Mouse (Mus musculus) MEL (cell line): ENCODE data around the gene Olfr108. TPM values are rescaled to one million over a fixed set of nuclear protein-coding genes. Genes with fewer than 3 reads are reported as not detected.

ENCODE experiments used
- DNase-seq: peaks from one replicate; pipeline ENCODE4 v3.0.0; 2011; ENCODE audit warnings: low read depth, low spot score
- H3K27ac ChIP-seq: 2 replicates; pipeline ENCODE4 v1.5.1; 2012; ENCODE audit warnings: low read depth, mild to moderate bottlenecking, control low read depth, low read length, moderate library complexity; ENCODE audit not compliant: control insufficient read depth
- H3K27me3 ChIP-seq, 2 experiments: fragments of 150-350 bp in 1 of 2; sonication (generic) in 1 of 2; 2 replicates each; pipeline ENCODE4 v1.6.1; 2012; ENCODE audit warnings: low read length in 2 of 2, mild to moderate bottlenecking in 2 of 2, improper control_type of control experiment in 1 of 2, moderate library complexity in 1 of 2; ENCODE audit not compliant: insufficient read depth in 2 of 2, control insufficient read depth in 1 of 2
- H3K36me3 ChIP-seq, 2 experiments: 2 replicates each; pipeline ENCODE4 v1.6.1; 2012 to 2014; ENCODE audit warnings: low read length in 2 of 2, improper control_type of control experiment in 1 of 2, inconsistent platforms in 1 of 2, mild to moderate bottlenecking in 1 of 2; ENCODE audit not compliant: insufficient read depth in 2 of 2, control insufficient read depth in 1 of 2
- H3K4me1 ChIP-seq, 2 experiments: fragments of 150-350 bp in 1 of 2; sonication (generic) in 1 of 2; 2 replicates each; pipeline ENCODE4 v1.6.1; 2012; ENCODE audit warnings: low read length in 2 of 2, improper control_type of control experiment in 1 of 2, mild to moderate bottlenecking in 1 of 2; ENCODE audit not compliant: insufficient read depth in 2 of 2, control insufficient read depth in 1 of 2
- H3K4me3 ChIP-seq, 2 experiments: fragments of 150-350 bp in 1 of 2; sonication (generic) in 1 of 2; 2 replicates each; pipeline ENCODE4 v1.5.1; 2012; ENCODE audit warnings: low read depth in 2 of 2, low read length in 2 of 2, mild to moderate bottlenecking in 2 of 2, moderate library complexity in 2 of 2, control low read depth in 1 of 2, improper control_type of control experiment in 1 of 2; ENCODE audit not compliant: control insufficient read depth in 1 of 2, insufficient read depth in 1 of 2
- H3K79me2 ChIP-seq: 2 replicates; pipeline ENCODE4 v1.6.1; 2012; ENCODE audit warnings: mild to moderate bottlenecking, low read length, moderate library complexity; ENCODE audit not compliant: control insufficient read depth, poor library complexity, insufficient read depth
- H3K9ac ChIP-seq: 2 replicates; pipeline ENCODE4 v1.6.1; 2012; ENCODE audit warnings: low read depth, mild to moderate bottlenecking, control low read depth, low read length, moderate library complexity; ENCODE audit not compliant: control insufficient read depth, poor library complexity, severe bottlenecking
- H3K9me3 ChIP-seq: fragments of 150-350 bp; sonication (generic); replicated peaks from 2 replicates; pipeline ENCODE4 v1.6.1; 2012; ENCODE audit warnings: mild to moderate bottlenecking, low read length, improper control_type of control experiment, moderate library complexity; ENCODE audit not compliant: insufficient read depth
- GABPA ChIP-seq: IDR thresholded peaks from 2 replicates; pipeline ENCODE4 v1.6.1; 2012; ENCODE audit warnings: low read depth, mild to moderate bottlenecking, inconsistent platforms, low read length, improper control_type of control experiment, moderate library complexity
- MAFK ChIP-seq: IDR thresholded peaks from 2 replicates; pipeline ENCODE4 v1.6.1; 2011; ENCODE audit warnings: low read depth, mild to moderate bottlenecking, low read length, improper control_type of control experiment, borderline replicate concordance
- MAZ ChIP-seq: IDR thresholded peaks from 2 replicates; pipeline ENCODE4 v1.6.1; 2012; ENCODE audit warnings: low read depth, mild to moderate bottlenecking, inconsistent platforms, low read length, improper control_type of control experiment
- MYB ChIP-seq: IDR thresholded peaks from 2 replicates; pipeline ENCODE4 v1.6.1; 2011; ENCODE audit warnings: mild to moderate bottlenecking, low read depth, low read length, improper control_type of control experiment
- MYC ChIP-seq: IDR thresholded peaks from 2 replicates; pipeline ENCODE4 v1.6.1; 2011; ENCODE audit warnings: low read depth, mild to moderate bottlenecking, low read length, improper control_type of control experiment, moderate library complexity
- NELFE ChIP-seq: IDR thresholded peaks from 2 replicates; pipeline ENCODE4 v1.6.1; 2011; ENCODE audit warnings: low read depth, low read length, improper control_type of control experiment
- SIN3A ChIP-seq: IDR thresholded peaks from 2 replicates; pipeline ENCODE4 v1.6.1; 2012; ENCODE audit warnings: low read length, improper control_type of control experiment, inconsistent platforms
- TCF12 ChIP-seq: IDR thresholded peaks from 2 replicates; pipeline ENCODE4 v1.6.1; 2014; ENCODE audit warnings: low read depth, mild to moderate bottlenecking, inconsistent platforms, low read length, improper control_type of control experiment, moderate library complexity
- USF1 ChIP-seq: IDR thresholded peaks from 2 replicates; pipeline ENCODE4 v1.6.1; 2014; ENCODE audit warnings: low read depth, mild to moderate bottlenecking, inconsistent platforms, low read length, improper control_type of control experiment, moderate library complexity
- polyA plus RNA-seq, 2 experiments: library from polyadenylated mRNA; stranded (reverse) in 1 of 2; unstranded in 1 of 2; fragments of >175 nt in 1 of 2; fragments of >200 nt in 1 of 2; gene quantifications; 2 replicates each; pipeline versions ENCODE4 v1.2.1 to v1.2.4; 2012; ENCODE audit warnings: low replicate concordance in 2 of 2, low read depth in 1 of 2; ENCODE audit not compliant: insufficient read length in 2 of 2, insufficient read depth in 1 of 2, missing spikeins in 1 of 2
- total RNA-seq: library from RNA; depleted of rRNA; stranded (reverse); fragments of 300-350 nt; gene quantifications from 2 replicates; pipeline ENCODE4 v1.2.3, GENCODE M21; 2012; rRNA removed

Gene Olfr108
- total and polyA plus RNA-seq, 3 experiments = not detected

- Histone ChIP-seq H3K4me3 (no peak within 1 kb of the TSS), H3K27ac (no peak within 1 kb of the TSS), H3K9me3 (no peaks in the 10 kb centered on the region), H3K36me3 (no peaks in the 10 kb centered on the region), H3K27me3 (no peaks in the 10 kb centered on the region)
- TF ChIP-seq NELFE = no peak
- TF ChIP-seq USF1 = no peak
- no peak for TF ChIP-seq SIN3A
- TF ChIP-seq MYB = no peak
- TF ChIP-seq, all 39 proteins: peak for 0
- Histone ChIP-seq H3K79me2 (no peaks in the 10 kb centered on the region), H3K9ac (no peak within 1 kb of the TSS), H3K4me1 (no peaks in the 10 kb centered on the region)
- no peak for DNase-seq
These were observed 38.2 kb downstream of the Olfr108 start, which contains the start of gene H2-M2 for GRCm38 (mm10) chr17:37483452-37483851. TSS of gene H2-M2 (minus strand) at chr17:37483552.

- Histone ChIP-seq H3K9ac (no peak within 1 kb of the TSS), H3K79me2 (no peaks in the 10 kb centered on the region), H3K4me3 (no peak within 1 kb of the TSS), H3K27me3 (no peaks in the 10 kb centered on the region), H3K36me3 (no peaks in the 10 kb centered on the region), H3K9me3 (no peaks in the 10 kb centered on the region), H3K4me1 (no peaks in the 10 kb centered on the region), H3K27ac (no peak within 1 kb of the TSS)
- DNase-seq = peak; percentile 5
- no peak for TF ChIP-seq MAZ
- TF ChIP-seq TCF12 = no peak
- TF ChIP-seq USF1 = no peak
- no peak for TF ChIP-seq GABPA
- TF ChIP-seq MAFK = no peak
- TF ChIP-seq MYC = no peak
These were observed 46.7 kb downstream of the Olfr108 start, which contains the start of gene Olfr110 for GRCm38 (mm10) chr17:37491930-37492518. TSS of gene Olfr110 (plus strand) at chr17:37492468.

Other genes with a start within 250 kb of the Olfr108 start
- not detected in 2 replicates for gene Olfr94, start 244.5 kb upstream of the Olfr108 start, total RNA-seq
- gene Olfr94, start 244.5 kb upstream of the Olfr108 start, polyA plus RNA-seq = not detected
- not detected in 2 replicates for gene Olfr95, start 232.4 kb upstream of the Olfr108 start, total RNA-seq
- gene Olfr95, start 232.4 kb upstream of the Olfr108 start, polyA plus RNA-seq = not detected
- gene Olfr96, start 225.3 kb upstream of the Olfr108 start, total RNA-seq = not detected in 2 replicates
- gene Olfr96, start 225.3 kb upstream of the Olfr108 start, polyA plus RNA-seq = not detected
- gene Olfr97, start 208.2 kb upstream of the Olfr108 start, total RNA-seq = not detected in 2 replicates
- not detected for gene Olfr97, start 208.2 kb upstream of the Olfr108 start, polyA plus RNA-seq
- gene Olfr98, start 181.7 kb upstream of the Olfr108 start, total RNA-seq = not detected in 2 replicates
- gene Olfr98, start 181.7 kb upstream of the Olfr108 start, polyA plus RNA-seq = not detected
- gene H2-M3, start 175.3 kb upstream of the Olfr108 start, total RNA-seq = 4.6 and 4.7 TPM in 2 replicates
- 1 to 10 TPM in 1 of 2 experiments, not detected in 1; 1.1 TPM for gene H2-M3, start 175.3 kb upstream of the Olfr108 start, polyA plus RNA-seq
- not detected in 2 replicates for gene Olfr99, start 162.0 kb upstream of the Olfr108 start, total RNA-seq
- gene Olfr99, start 162.0 kb upstream of the Olfr108 start, polyA plus RNA-seq = not detected
- not detected in 2 replicates for gene Olfr101, start 141.2 kb upstream of the Olfr108 start, total RNA-seq
- not detected for gene Olfr101, start 141.2 kb upstream of the Olfr108 start, polyA plus RNA-seq
- not detected in 2 replicates for gene Olfr102, start 128.4 kb upstream of the Olfr108 start, total RNA-seq
- gene Olfr102, start 128.4 kb upstream of the Olfr108 start, polyA plus RNA-seq = not detected
- gene Olfr103, start 105.8 kb upstream of the Olfr108 start, total RNA-seq = not detected in 2 replicates
- gene Olfr103, start 105.8 kb upstream of the Olfr108 start, polyA plus RNA-seq = not detected
- gene Olfr104-ps, start 85.9 kb upstream of the Olfr108 start, total RNA-seq = not detected in 2 replicates
- gene Olfr104-ps, start 85.9 kb upstream of the Olfr108 start, polyA plus RNA-seq = not detected
- not detected in 2 replicates for gene Olfr105-ps, start 66.4 kb upstream of the Olfr108 start, total RNA-seq
- gene Olfr105-ps, start 66.4 kb upstream of the Olfr108 start, polyA plus RNA-seq = not detected
- not detected in 2 replicates for gene Olfr106-ps, start 55.1 kb upstream of the Olfr108 start, total RNA-seq
- gene Olfr106-ps, start 55.1 kb upstream of the Olfr108 start, polyA plus RNA-seq = not detected
- not detected in 2 replicates for gene Olfr107, start 46.3 kb upstream of the Olfr108 start, total RNA-seq
- gene Olfr107, start 46.3 kb upstream of the Olfr108 start, polyA plus RNA-seq = not detected
- not detected in 2 replicates for gene Olfr109, start 13.4 kb downstream of the Olfr108 start, total RNA-seq
- not detected for gene Olfr109, start 13.4 kb downstream of the Olfr108 start, polyA plus RNA-seq
- gene H2-M2, start 38.1 kb downstream of the Olfr108 start, total RNA-seq = not detected in 2 replicates
- under 1 TPM in 1 of 2 experiments, not detected in 1; 0.88 TPM for gene H2-M2, start 38.1 kb downstream of the Olfr108 start, polyA plus RNA-seq
- not detected in 2 replicates for gene Olfr110, start 47.0 kb downstream of the Olfr108 start, total RNA-seq
- not detected for gene Olfr110, start 47.0 kb downstream of the Olfr108 start, polyA plus RNA-seq
- gene Olfr111, start 62.5 kb downstream of the Olfr108 start, total RNA-seq = not detected in 2 replicates
- not detected for gene Olfr111, start 62.5 kb downstream of the Olfr108 start, polyA plus RNA-seq
- gene Olfr112, start 124.0 kb downstream of the Olfr108 start, total RNA-seq = not detected in 2 replicates
- gene Olfr112, start 124.0 kb downstream of the Olfr108 start, polyA plus RNA-seq = not detected
- gene Olfr113, start 132.2 kb downstream of the Olfr108 start, total RNA-seq = not detected in 2 replicates
- not detected for gene Olfr113, start 132.2 kb downstream of the Olfr108 start, polyA plus RNA-seq
- not detected in 2 replicates for gene Olfr114, start 147.3 kb downstream of the Olfr108 start, total RNA-seq
- not detected for gene Olfr114, start 147.3 kb downstream of the Olfr108 start, polyA plus RNA-seq
- not detected in 2 replicates for gene Olfr115, start 181.6 kb downstream of the Olfr108 start, total RNA-seq
- gene Olfr115, start 181.6 kb downstream of the Olfr108 start, polyA plus RNA-seq = not detected
- gene Olfr116, start 181.7 kb downstream of the Olfr108 start, total RNA-seq = not detected in 2 replicates
- not detected for gene Olfr116, start 181.7 kb downstream of the Olfr108 start, polyA plus RNA-seq
- gene Olfr117, start 218.3 kb downstream of the Olfr108 start, total RNA-seq = not detected in 2 replicates
- under 1 TPM in 1 of 2 experiments, not detected in 1; 0.03 TPM for gene Olfr117, start 218.3 kb downstream of the Olfr108 start, polyA plus RNA-seq
- not detected in 2 replicates for gene Olfr118, start 221.5 kb downstream of the Olfr108 start, total RNA-seq
- not detected for gene Olfr118, start 221.5 kb downstream of the Olfr108 start, polyA plus RNA-seq